Mouse (Mus musculus) monocyte, adult 5-6 weeks (primary cell): ENCODE measurements around the gene Stap1. TPM values are rescaled to one million over a fixed set of nuclear protein-coding genes. Genes with fewer than 3 reads are reported as not detected.

Experiments
- ATAC-seq: fragments of 153-309, 156-312 bp; replicated peaks from 2 replicates; pipeline ENCODE4 v1.8.0; 2017; ENCODE audit warnings: mild to moderate bottlenecking; ENCODE audit not compliant: low TSS enrichment, insufficient number of reproducible peaks, severe bottlenecking, poor library complexity, low FRiP score
- total RNA-seq: library from RNA; stranded (forward); fragments of 200-1000, 200-491, 200-594 nt; gene quantifications from 3 replicates; pipeline ENCODE4 v1.2.3, GENCODE M21; 2017

Gene Stap1
- total RNA-seq: 288 to 327 TPM (median 322 TPM) in 3 replicates

DNA sequence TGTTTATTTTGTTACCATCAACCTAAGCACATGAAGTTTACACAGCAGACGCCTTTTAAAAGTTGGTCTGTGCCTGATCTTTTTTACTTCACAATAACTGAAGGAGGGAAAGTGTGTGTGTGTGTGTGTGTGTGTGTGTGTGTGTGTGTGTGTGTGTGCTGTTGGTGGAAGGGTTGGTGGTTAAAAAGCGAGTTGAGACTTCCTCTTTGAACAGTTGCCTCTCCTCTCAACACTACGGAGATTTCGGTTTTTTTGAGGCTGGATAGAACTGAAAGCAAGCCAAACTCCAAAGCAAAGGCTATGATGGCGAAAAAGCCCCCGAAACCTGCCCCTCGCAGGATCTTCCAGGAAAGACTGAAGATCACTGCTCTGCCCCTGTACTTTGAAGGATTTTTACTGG is at the start of gene Stap1:
TSS of gene Stap1 (plus strand) at position 209 of the 400 bp plus-strand sequence.
- peak; percentile 67 for ATAC-seq

DNA sequence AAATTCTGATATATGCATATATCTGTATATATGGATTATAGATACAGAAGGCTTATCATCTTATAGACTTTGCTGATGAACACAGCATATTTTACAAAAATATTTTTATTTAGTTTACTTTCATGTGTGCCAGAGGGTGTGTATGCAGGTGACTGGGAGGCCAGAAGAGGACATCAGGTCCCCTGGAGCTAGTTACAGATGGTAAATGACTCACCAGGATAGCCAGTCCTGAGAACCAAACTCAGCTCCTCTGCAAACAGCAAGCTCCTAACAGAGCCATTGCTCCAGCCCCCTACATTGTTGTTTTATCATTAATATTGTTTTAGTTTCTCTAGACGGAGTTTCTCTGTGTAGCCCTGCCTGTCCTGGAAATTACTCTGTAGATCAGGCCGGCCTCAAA is 41.7 kb upstream of the Stap1 start:
- ATAC-seq: no peak

DNA sequence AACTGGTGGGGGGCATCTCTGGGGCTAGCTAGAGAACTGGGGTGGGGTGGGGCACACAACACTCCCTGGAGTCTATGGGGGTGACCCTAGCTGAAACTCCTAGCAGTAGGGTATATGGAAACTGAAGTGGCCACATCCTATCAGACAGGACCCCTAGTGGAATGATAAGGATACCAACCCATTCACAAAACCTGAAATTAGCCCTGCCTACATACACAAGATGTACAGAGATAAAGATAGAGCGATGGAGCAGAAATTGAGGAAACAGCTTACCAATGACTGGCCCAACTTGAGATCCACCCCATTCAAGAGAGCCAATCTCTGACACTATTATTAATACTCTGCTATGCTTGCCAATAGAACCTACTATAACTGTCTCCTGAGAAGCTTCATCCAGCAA is 8.0 kb upstream of the Stap1 start:
- ATAC-seq: no peak

DNA sequence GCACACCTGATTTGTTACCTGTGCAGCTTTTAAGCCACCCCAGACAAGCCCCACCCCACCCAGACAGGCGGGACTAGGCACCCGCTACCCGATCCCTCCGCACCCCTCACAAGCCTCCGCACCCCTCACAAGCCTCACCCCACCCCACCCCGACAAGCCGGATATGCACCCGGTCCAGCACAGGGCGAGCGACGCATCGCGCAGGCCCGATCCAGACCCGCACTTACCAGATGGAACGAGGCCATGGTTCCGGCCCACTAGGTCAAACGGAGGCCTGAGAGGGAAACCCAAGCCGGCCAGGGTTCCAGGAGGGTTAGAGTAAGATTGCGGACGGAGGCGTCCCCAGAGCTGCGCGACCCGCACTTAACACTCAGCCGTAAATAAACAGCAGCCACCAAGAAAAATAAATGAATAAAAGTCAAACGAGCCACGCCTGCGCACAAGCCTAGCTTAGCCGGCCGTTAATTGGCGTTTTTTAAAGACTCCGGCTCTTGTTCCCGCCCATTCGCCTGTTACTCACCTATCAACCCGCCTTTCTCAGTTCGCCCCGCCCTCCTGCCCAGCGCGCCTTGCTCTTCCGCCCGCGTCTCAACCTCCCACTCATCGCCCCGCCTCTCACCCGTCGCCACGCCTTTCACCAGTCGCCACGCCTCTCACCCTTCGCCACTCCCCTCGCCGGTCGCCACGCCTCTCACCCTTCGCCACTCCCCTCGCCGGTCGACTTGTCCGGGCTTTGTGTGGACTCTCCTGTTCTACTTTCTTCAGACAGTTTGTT is 6.3 kb upstream of the Stap1 start, which contains the start of gene Cenpc1:
TSS of gene Cenpc1 (minus strand) at position 483 of the 775 bp plus-strand sequence.
- peak; percentile 94 for ATAC-seq

DNA sequence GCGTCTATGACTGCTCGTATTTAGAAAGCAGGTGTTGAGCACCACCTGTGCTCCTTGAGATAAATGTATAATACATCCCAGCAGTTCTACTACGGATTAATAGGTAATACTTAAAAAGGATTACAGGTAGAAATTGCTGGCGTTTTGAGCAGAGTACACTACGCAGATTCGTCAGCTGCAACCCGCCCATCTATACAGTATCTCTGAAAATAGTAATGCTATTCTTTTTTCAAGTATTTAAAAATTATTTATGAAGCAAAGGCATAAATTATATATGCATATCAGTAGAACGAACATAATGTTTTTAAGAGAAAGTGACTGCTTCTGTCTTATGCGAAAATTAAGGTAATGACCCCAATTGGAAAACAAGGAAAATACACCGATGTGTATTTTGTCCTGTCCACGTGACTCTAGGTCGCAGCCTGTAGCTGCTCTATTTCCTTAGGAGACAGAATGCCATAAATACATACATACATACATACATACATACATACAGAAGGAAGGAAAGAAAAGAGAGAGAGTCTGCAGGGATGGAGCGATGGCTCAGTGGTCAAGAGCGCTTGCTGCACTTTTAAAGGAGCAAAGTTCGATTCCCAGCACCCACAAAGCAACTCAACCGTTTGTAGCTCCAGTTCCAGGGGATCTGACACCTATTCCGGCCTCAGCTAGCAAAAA is 5.5 kb upstream of the Stap1 start:
- ATAC-seq: no peak

DNA sequence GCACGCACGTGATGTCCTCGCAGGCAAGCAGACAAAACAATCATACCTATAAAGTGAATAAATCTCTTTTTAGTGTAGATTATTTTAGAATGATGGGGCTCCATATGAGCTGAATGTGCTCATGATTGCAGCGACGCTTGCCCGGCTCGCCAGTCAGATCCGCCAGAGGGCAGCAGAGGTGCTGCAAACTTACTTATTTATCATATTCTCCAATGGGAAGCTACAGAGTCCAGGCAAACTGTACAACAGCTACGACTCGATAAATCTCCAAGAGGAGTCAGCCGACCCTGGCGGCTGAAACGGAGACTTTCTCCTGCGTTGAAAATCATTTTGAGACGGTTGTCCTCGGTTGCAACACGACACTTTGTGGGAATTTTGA is 5.0 kb upstream of the Stap1 start:
- ATAC-seq: peak; percentile 62

DNA sequence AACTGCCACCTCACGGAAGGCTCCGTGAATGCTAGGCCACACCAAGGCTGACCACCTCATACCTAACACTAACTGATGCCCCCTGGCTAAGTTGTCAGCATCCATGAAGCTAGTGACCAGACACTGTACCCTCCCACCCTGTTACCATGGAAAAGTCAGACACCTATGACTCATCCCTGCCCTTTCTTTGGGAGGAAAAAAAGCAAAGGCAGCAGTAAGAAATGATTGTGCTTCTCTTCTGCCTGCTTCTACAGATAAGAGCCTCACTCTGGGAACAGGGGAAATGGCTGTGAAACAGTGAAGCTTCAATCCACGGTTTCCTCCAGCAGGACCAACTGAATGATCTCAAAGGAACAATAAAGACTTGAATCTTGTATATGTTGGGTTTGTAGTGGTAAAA is 3.1 kb upstream of the Stap1 start:
- no peak for ATAC-seq

DNA sequence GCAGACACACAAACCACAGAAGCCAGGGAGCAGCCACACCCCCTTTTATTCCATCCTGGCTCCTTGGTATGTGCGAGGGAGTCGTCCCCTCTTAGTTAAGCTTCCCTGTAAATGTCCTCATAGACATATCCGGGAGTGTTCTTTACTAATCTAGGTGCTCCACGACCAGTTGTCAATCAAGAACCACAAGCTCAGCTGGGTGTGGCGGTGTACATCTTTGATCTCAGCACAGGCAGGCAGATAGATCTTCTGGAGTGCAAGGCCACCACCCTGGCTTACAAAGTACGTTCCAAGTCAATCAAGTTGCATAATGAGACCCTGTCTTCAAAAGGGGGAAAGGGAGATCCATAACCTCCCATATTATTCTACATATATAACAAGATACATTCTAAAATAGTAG is 2.4 kb upstream of the Stap1 start:
- ATAC-seq: no peak

DNA sequence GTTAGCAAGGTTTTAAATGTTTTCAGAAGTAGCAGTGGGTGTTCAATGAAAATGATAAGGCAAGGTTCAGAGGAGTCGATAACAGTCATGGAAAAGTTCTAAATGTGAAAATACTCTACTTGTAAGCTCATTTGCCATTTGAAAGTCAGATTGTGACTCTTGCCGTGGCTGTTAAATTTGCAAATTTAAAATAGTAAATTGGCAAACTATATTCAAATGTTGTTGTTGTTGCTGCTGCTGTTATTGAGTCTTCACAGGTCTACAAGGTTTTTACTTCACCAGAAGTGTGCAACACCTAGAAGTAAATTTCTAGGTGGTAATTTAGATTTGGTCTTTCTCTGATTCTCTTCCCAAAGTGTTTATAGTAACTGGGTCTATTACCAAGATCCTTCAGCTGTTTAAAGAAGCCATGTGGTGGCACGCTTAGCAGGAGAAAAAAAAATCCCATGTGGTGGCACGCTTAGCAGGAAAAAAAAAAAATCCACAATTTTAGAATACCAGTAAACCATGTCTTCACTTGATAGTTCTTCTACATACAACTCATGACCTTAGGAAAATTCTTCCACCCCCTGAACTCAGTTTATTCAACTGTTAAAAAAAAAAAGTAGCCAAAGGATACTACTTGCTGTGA is 1.3 kb downstream of the Stap1 start:
- no peak for ATAC-seq

DNA sequence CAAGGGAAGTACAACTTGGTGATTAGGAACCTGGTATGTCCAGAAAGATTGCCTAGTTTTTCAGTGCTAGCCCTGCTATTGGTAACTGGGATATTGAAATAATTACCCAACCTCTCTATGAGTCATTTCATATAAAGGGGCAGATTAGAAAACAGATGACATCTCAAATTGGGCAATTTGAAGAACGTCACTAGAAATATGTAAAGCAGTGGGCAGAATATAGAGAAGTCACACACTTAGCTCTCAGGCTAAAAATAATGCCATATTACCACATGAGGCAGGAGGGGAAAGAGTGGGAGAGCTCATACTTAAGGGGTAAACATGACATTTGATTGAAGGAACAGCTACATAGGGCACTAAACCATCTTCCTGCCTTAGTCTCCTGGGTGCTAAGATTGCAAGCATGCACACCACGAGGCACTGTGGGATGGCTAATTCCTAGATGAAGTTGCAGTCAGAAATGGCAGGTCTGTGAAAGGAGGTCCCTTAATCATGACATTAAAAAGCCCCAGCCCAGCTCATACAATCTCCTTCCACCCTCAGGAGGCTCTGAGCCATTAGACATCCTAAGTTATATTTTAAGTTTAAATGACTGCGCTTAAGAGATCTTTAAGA is 7.3 kb downstream of the Stap1 start:
- peak; percentile 89 for ATAC-seq

DNA sequence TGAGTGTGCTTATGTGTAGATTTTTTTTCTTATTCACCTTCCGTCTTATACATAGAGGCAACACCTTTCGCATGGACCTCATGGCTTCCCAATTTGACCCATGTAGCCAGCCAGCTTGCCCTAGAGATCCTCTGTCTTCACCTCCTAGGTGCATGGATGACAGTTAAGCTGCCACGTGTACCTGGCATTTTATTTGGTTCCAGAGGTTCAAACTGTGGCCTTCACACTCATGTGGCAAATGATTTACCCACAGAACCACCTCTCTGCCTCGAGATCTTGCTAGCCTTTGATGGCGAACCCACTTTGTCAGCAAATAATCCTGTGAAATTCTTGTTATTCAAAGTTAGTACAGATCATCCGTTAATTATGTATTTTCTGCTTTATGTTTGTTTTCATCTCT is 12.4 kb downstream of the Stap1 start:
- no peak for ATAC-seq

DNA sequence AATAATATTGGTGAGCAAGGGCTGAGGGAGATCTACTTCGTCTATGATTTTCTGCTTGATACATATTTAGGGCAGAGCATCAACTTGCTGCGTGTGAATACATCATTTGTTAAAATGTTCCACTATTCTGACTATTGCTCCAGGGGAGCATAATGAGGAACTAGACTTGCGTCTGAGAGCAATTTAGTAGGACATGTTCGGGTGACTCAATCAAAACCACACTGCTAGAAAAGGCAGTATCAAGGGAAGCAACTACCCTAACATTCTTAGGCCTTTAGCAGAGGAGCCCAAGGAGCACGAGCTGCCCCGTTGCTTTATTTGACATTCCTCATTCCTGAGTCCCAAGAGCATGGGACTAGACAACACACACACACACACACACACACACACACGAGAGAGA is 13.4 kb downstream of the Stap1 start:
- ATAC-seq: peak; percentile 90

DNA sequence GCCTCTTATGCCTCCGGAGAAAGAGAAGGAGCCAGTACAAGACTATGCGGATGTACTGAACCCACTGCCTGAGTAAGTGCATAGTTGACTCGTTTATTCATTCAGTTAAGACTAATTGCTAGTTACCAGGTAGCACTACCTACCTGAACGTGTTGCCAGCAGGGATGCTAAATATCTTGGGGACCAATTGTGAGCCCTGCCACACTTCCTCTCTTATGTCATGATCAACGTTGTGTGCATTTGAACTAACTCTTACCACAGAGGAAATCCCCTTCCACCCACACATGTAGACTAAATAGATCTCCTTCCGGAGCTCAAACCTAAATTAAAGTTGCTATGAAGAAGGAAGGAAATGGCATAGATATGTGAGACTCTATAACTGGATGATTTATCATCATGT is 15.2 kb downstream of the Stap1 start:
- ATAC-seq: peak; percentile 82

DNA sequence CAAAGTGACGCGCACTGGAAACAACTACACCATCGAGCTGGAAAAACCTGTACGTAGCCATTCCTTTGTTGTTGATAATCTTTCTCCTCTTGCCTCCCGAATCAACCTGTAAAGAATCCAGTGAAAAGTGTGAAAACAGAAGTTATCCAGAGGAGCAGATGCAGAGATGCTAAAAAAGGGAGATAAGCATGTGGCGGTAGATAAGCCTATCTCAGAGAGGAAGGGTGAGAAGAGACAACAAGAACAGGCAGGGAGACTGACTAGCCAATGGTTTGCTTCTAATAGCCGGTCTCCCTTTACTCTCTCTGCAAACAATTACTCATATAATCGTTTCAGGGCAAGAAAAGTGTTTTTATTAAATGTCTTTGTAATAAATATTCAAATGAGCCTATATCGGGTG is 23.2 kb downstream of the Stap1 start:
- ATAC-seq: no peak

DNA sequence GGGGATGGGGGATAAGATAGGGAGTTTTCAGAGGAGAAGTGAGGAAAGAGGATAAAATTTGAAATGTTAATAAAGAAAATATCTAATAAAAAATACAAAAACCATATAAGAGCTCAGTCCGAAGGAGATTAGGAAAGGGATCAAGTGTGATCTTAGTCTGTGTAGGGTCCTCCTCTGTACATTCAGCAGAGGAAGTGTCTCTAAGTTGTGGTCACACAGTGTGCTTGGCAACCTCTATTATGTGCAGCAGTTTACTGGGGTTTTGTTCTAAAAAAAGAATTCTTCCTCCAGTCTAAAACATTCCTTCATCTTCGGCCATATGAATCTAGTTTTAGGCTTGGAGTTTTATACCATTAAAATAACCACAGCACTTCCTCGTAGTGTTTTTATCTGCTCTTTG is 27.4 kb downstream of the Stap1 start:
- no peak for ATAC-seq

DNA sequence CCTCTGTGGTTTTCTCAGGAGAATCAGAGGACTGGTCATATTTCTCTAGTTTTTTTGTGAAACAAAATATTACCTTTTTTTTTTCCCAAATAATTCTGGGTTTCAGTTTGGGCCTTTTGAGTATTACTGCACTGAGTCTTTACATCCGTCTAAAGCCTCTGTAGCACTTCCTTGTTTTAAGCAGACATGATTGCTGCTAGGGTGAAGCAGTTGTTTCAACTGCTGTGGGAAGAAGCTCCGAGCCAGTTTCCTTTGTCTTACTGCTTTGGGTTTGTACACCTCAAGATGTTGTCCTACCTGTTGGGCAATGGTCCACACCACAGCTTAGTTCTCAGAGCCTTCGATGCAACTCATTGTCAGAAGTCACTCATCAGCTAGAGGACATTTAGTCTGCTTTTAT is 29.1 kb downstream of the Stap1 start:
- ATAC-seq: peak; percentile 36; the same call in 1 of the 2 replicates

DNA sequence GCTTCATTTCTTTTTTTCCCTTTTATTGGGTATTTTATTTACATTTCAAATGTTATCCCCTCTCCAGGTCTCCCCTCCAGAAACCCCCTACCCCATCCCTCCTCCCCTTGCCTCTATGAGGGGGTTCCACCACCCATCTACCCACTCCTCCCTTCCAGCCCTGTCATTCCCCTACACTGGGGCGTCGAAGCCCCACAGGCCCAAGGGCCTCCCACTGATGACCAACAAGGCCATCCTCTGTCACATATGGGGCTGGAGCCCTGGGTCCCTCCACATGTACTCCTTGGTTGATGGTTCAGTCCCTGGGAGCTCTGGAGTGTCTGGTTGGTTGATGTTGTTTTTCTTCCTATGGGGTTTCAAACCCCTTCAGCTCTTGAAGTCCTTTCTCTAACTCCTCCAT is 30.6 kb downstream of the Stap1 start:
- ATAC-seq: no peak

DNA sequence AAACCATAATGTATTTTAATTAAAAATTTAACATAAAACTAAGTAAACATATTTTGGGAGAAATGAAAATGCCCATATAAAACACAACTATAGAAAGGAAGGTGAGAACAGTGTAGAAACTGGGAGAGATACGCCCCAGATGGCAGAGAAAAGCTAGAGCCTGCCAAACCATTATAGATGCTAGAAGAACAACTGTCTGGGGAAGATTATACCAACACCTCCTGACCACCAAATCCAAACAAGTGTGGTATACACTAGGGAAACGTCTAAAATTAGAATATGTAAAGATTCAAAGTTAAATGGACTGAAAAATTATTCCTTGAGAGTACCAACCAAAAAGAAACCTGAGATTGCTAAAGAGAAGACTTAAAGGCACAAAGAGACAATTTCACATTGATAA is 35.1 kb downstream of the Stap1 start:
- no peak for ATAC-seq

DNA sequence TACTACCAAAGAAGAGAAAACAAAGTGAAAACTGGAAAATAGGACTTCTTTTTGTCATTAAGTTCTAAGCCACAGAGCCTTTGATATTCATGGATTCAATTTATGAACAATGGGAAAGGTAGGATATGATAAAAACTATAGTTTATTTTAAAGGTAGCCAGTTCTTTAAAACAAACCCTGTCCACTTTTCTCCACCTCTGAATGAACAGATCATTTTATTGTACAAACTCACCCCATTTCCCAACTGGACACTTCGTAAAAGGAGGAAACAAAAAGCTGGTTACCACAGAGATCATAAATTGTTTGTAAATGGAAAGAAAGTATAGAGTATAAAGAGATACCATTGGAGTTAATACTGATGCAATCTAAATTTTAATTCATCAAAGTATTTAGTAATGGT is 39.5 kb downstream of the Stap1 start:
- ATAC-seq: no peak
